ENCODE assay signal across 23 mouse cellular contexts in genomic region chr11:16915850-16916249, GRCm38 (mm10). TPM values are rescaled to one million over a fixed set of nuclear protein-coding genes. Genes with fewer than 3 reads are reported as not detected.
DNase-seq lines count a peak whose midpoint lies in the region; ATAC-seq and TF ChIP-seq lines count a peak whose summit lies in the region.
"Had no signal": no experiment of that assay in that cellular context is flagged by ENCODE, and none has a peak within 500 bp of the region (broad histone marks: within the 10 kb centered on the region; RNA-seq: fewer than 3 reads in every experiment).

No protein-coding gene starts in this region.

- no peak overlapping the region for H3K27ac ChIP-seq in intestine, embryonic 15.5 days
- H3K27ac ChIP-seq in intestine, embryonic 16.5 days (ENCODE audit: low read length) = no peak overlapping the region; the same call in 1 of the 2 replicates
- H3K27ac ChIP-seq in ES-E14 (ENCODE audit: insufficient read depth, low read depth, low read length, poor library complexity, severe bottlenecking) = no peak overlapping the region
- H3K27ac ChIP-seq: embryonic facial prominence, embryonic 10.5 days; embryonic facial prominence, embryonic 12.5 days; forebrain, embryonic 10.5 days; forebrain, embryonic 12.5 days had no signal

- no peak overlapping the region for H3K9ac ChIP-seq in intestine, embryonic 15.5 days
- H3K9ac ChIP-seq in intestine, embryonic 16.5 days (ENCODE audit: low read depth, low read length) = no peak overlapping the region
- H3K9ac ChIP-seq in ES-E14 (ENCODE audit: insufficient read depth, low read depth, low read length, poor library complexity, severe bottlenecking) = no peak overlapping the region
- H3K9ac ChIP-seq: embryonic facial prominence, embryonic 12.5 days; forebrain, embryonic 12.5 days had no signal

- in situ Hi-C loops in ES-E14 (cut with MboI; ENCODE audit: low sequenced_read_pairs in 2 of 2, unreplicated experiment in 2 of 2) = no loop called here

- no peak overlapping the region for H3K4me3 ChIP-seq in intestine, embryonic 15.5 days (replicated peaks)
- H3K4me3 ChIP-seq in intestine, embryonic 16.5 days (ENCODE audit: low read length) = no peak overlapping the region
- no peak overlapping the region for H3K4me3 ChIP-seq in ES-E14 (ENCODE audit: insufficient read depth in 1 of 2, low read depth in 1 of 2, low read length in 2 of 2, poor library complexity in 1 of 2, severe bottlenecking in 1 of 2)
- H3K4me3 ChIP-seq: embryonic facial prominence, embryonic 10.5 days; embryonic facial prominence, embryonic 12.5 days; forebrain, embryonic 10.5 days; forebrain, embryonic 12.5 days had no signal

- H3K9me3 ChIP-seq in intestine, embryonic 15.5 days = no peaks in the 10 kb centered on the region
- no peaks in the 10 kb centered on the region for H3K9me3 ChIP-seq in intestine, embryonic 16.5 days (ENCODE audit: control insufficient read depth, low read length)
- no peaks in the 10 kb centered on the region for H3K9me3 ChIP-seq in ES-E14 (ENCODE audit: control insufficient read depth, insufficient read depth, low read depth, low read length)
- H3K9me3 ChIP-seq: embryonic facial prominence, embryonic 10.5 days; embryonic facial prominence, embryonic 12.5 days; forebrain, embryonic 10.5 days; forebrain, embryonic 12.5 days had no signal

- H3K4me2 ChIP-seq in intestine, embryonic 15.5 days (replicated peaks) = no peak overlapping the region
- H3K4me2 ChIP-seq in intestine, embryonic 16.5 days (ENCODE audit: low read depth, low read length) = no peak overlapping the region
- H3K4me2 ChIP-seq: embryonic facial prominence, embryonic 12.5 days; forebrain, embryonic 12.5 days had no signal

- WGBS in intestine, embryonic 15.5 days = 73% methylated on average over 5 of the region's 5 CpGs
- WGBS in intestine, embryonic 16.5 days = 73% methylated on average over 5 of the region's 5 CpGs

- H3K4me1 ChIP-seq in intestine, embryonic 15.5 days (replicated peaks) = no peaks in the 10 kb centered on the region
- no peaks in the 10 kb centered on the region; the same call in 1 of the 2 replicates for H3K4me1 ChIP-seq in intestine, embryonic 16.5 days (ENCODE audit: control insufficient read depth, insufficient read depth, low read length)
- peaks cover 0 to 2% of the 10 kb centered on the region in 2 experiments; a peak in 1 of 4 replicates for H3K4me1 ChIP-seq in ES-E14 (ENCODE audit: control insufficient read depth in 2 of 2, insufficient read depth in 2 of 2, low read length in 2 of 2, poor library complexity in 1 of 2)
- H3K4me1 ChIP-seq: embryonic facial prominence, embryonic 10.5 days; embryonic facial prominence, embryonic 12.5 days; forebrain, embryonic 12.5 days had no signal

- H3K36me3 ChIP-seq in intestine, embryonic 15.5 days = 0 out of 2 replicates have a peak, but pooled peaks cover 2% of the 10 kb centered on the region
- H3K36me3 ChIP-seq in intestine, embryonic 16.5 days (ENCODE audit: control insufficient read depth, insufficient read depth, low read length) = peaks cover 7% of the 10 kb centered on the region
- H3K36me3 ChIP-seq in ES-E14 (ENCODE audit: control insufficient read depth, insufficient read depth, low read length, poor library complexity, severe bottlenecking) = no peaks in the 10 kb centered on the region
- H3K36me3 ChIP-seq: embryonic facial prominence, embryonic 10.5 days; forebrain, embryonic 10.5 days; forebrain, embryonic 12.5 days had no signal

- ATAC-seq in intestine, embryonic 15.5 days = peak; percentile 57
- ATAC-seq in intestine, embryonic 16.5 days = no peak
- ATAC-seq in erythroid progenitor cell, adult 5-6 weeks (replicated peaks; ENCODE audit: low FRiP score, poor library complexity, severe bottlenecking) = no peak
- ATAC-seq: forebrain, embryonic 14.5 days; forebrain, embryonic 16.5 days had no signal

- DNase-seq in ES-CJ7 (ENCODE audit: low read depth, low spot score) = peak; percentile 29
- DNase-seq in ES-E14 (ENCODE audit: low read depth, low spot score) = peak; percentile 2
- peak; percentile 40 for DNase-seq in ZHBTc4 (ENCODE audit: low read depth, low spot score)
- DNase-seq in cerebellum, postnatal 4 days (ENCODE audit: low spot score in 2 of 2) = no peak
- no peak for DNase-seq in frontal cortex, postnatal 10 days (ENCODE audit: low spot score in 2 of 2)
- DNase-seq: adrenal gland, adult 2 months; adrenal gland, postnatal 10 days; adrenal gland, postnatal 25 days; cerebellum, adult 11 months; cerebellum, adult 18-20 months; cerebellum, adult 8-10 months; cerebellum, adult 9-11 months; cerebellum, postnatal 14 days; cerebellum, postnatal 36 days had no signal

- no peaks in the 10 kb centered on the region for H3K27me3 ChIP-seq in intestine, embryonic 15.5 days (replicated peaks)
- no peaks in the 10 kb centered on the region for H3K27me3 ChIP-seq in intestine, embryonic 16.5 days (replicated peaks; ENCODE audit: control insufficient read depth, insufficient read depth, low read length)
- H3K27me3 ChIP-seq: embryonic facial prominence, embryonic 12.5 days; forebrain, embryonic 12.5 days had no signal

TF ChIP-seq in ES-E14, 5 proteins besides CTCF, POLR2A, EP300 and RAD21:
- TF ChIP-seq HCFC1 (IDR thresholded peaks at IDR 0.05; ENCODE audit: borderline replicate concordance, insufficient read depth, low read length) (no peak), ZC3H11A (IDR thresholded peaks at IDR 0.05; ENCODE audit: borderline replicate concordance, low read depth, low read length) (no peak)

RNA-seq across cellular contexts. Expression of gene Fbxo48, which starts 35.3 kb away (rescaled TPM):
- 1.4 and 1.6 TPM in 2 replicates for polyA plus RNA-seq in intestine, embryonic 15.5 days (2015; fragmentation: Nextera tagmentation; extraction: Ambion mirVana)
- 0.79 and 1.2 TPM in 2 replicates for polyA plus RNA-seq in intestine, embryonic 16.5 days (2015; fragmentation: Nextera tagmentation; extraction: Ambion mirVana)
- 2.7 and 2.9 TPM in 2 replicates for total RNA-seq in ES-E14 (2012; rRNA removed)
- 22.7 and 59.5 TPM in 2 replicates for total RNA-seq in erythroid progenitor cell, adult 5-6 weeks (2015; ENCODE audit: low replicate concordance)
- 47.9 and 59.2 TPM in 2 replicates for total RNA-seq in erythroid progenitor cell, adult 5-6 weeks (2017; ENCODE audit: low replicate concordance)

Comparison
In these comparisons a context has a peak if more than half of its experiments do, and no peak if none do; other contexts are left out.
1. DNase-seq: peak in ES-CJ7 (single experiment), ES-E14 (single experiment) and ZHBTc4 (single experiment); none in cerebellum, postnatal 4 days (0 of 2) and frontal cortex, postnatal 10 days (0 of 2).